Mouse (Mus musculus) gonadal fat pad, adult 2 months (tissue): Measurements from ENCODE around the gene Aprt. TPM values are rescaled to one million over a fixed set of nuclear protein-coding genes. Genes with fewer than 3 reads are reported as not detected.

Source experiments
- DNase-seq: peaks from one replicate; pipeline ENCODE4 v3.0.0-alpha.2; 2012; ENCODE audit warnings: low read depth
- polyA plus RNA-seq: library from polyadenylated mRNA; depleted of rRNA; stranded (reverse); fragments of >200 nt; gene quantifications from 2 replicates; pipeline ENCODE4 v1.2.3, GENCODE M21; 2012

The Aprt gene
- polyA plus RNA-seq, 1 experiment, result 42.2 TPM

GRCm38 (mm10) chr8:122564363-122565352, 12.1 kb downstream of the Aprt start:
- no peak for DNase-seq

- no peak for DNase-seq
Observed at GRCm38 (mm10) chr8:122561199-122561598, 15.5 kb downstream of the Aprt start.

GRCm38 (mm10) chr8:122558671-122559349, 17.9 kb downstream of the Aprt start:
- no peak for DNase-seq

- DNase-seq, result no peak
Observed at GRCm38 (mm10) chr8:122557248-122558038, 19.3 kb downstream of the Aprt start.

GRCm38 (mm10) chr8:122556030-122557009, 20.4 kb downstream of the Aprt start:
- no peak for DNase-seq

- no peak for DNase-seq
Observed at GRCm38 (mm10) chr8:122554786-122555185, 21.9 kb downstream of the Aprt start.

- no peak for DNase-seq
Observed at GRCm38 (mm10) chr8:122551265-122552051, 25.3 kb downstream of the Aprt start, which contains the start of gene Piezo1. Piezo1 (minus strand) TSS chr8:122551329.

- no peak for DNase-seq
Observed at GRCm38 (mm10) chr8:122550995-122551264, 25.8 kb downstream of the Aprt start.

- no peak for DNase-seq
Observed at GRCm38 (mm10) chr8:122550234-122550994, 26.3 kb downstream of the Aprt start.

- DNase-seq, result no peak
Observed at GRCm38 (mm10) chr8:122548891-122549439, 27.7 kb downstream of the Aprt start.

GRCm38 (mm10) chr8:122548331-122548730, 28.4 kb downstream of the Aprt start:
- no peak for DNase-seq

- DNase-seq, result no peak
Observed at GRCm38 (mm10) chr8:122547815-122548214, 28.9 kb downstream of the Aprt start.

- DNase-seq, result no peak
Observed at GRCm38 (mm10) chr8:122546811-122547453, 29.8 kb downstream of the Aprt start.

- no peak for DNase-seq
Observed at GRCm38 (mm10) chr8:122546066-122546755, 30.5 kb downstream of the Aprt start.

- no peak for DNase-seq
Observed at GRCm38 (mm10) chr8:122544138-122544537, 32.6 kb downstream of the Aprt start.

- DNase-seq, result no peak
Observed at GRCm38 (mm10) chr8:122538310-122539076, 38.2 kb downstream of the Aprt start.

GRCm38 (mm10) chr8:122537812-122538211, 38.9 kb downstream of the Aprt start:
- DNase-seq, result no peak
